Mouse (Mus musculus): ENCODE measurements around the gene Pold1.

- TF ChIP-seq POLR2A (IDR thresholded peaks at IDR 0.05; ENCODE audit: insufficient read depth, low read depth, low read length): no peak
- no peak for TF ChIP-seq CTCF (IDR thresholded peaks at IDR 0.05; ENCODE audit: insufficient read depth, low read depth, low read length)
Observed at GRCm38 (mm10) chr7:44543071-44543470, 5.6 kb downstream of the Pold1 start.
